Mouse (Mus musculus) cerebellum, adult 2 months (tissue): ENCODE results near the gene Zbtb22.
"Not testable (repeated sequence)": the region's sequence is repeated elsewhere in the genome, so short reads cannot be mapped to it uniquely, and the experiment has no call there.

Source experiments
- CTCF ChIP-seq: fragments of 200-500 bp; IDR thresholded peaks from 2 replicates; pipeline ENCODE4 v1.5.1; 2011; ENCODE audit warnings: low read depth, mild to moderate bottlenecking, control low read depth, low read length, moderate library complexity, borderline replicate concordance; ENCODE audit not compliant: insufficient read depth
- POLR2A ChIP-seq: fragments of 200-500 bp; IDR thresholded peaks from 2 replicates; pipeline ENCODE4 v1.6.1; 2011; ENCODE audit warnings: low read length, control low read depth, borderline replicate concordance; ENCODE audit not compliant: insufficient read depth

- not testable (repeated sequence) for TF ChIP-seq POLR2A, CTCF
Measured at GRCm38 (mm10) chr17:33952015-33952414, 36.3 kb downstream of the Zbtb22 start.
